Mouse (Mus musculus) lung, adult 18-20 months (tissue): ENCODE data around the gene 1700080O16Rik.

Experiments
- DNase-seq, 2 experiments: peaks; one replicate each; pipeline ENCODE4 v3.0.0; 2022; ENCODE audit warnings: mixed read lengths in 2 of 2

The 1700080O16Rik gene

DNA sequence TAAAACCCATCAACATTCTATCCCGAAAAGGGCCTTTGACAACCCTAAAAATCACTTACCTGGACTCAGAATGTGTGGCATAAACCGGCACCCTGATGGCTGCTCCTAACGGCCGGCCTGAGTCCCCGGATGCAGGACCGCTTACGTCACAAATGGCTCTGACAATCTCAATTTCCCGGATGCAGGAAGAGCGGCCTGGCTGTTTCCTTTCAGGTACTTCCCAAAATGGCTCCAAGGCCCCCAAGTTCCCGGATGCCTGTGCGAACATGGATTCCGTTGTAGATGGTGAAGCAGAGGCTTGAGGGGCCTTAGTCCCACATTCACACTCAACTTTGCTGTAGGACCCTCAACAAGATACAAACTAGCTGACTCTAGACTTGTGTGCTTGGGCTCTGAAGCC lies at the start of gene 1700080O16Rik:
TSS of gene 1700080O16Rik (minus strand) at position 101 of the 400 bp plus-strand sequence.
- no peak for DNase-seq

DNA sequence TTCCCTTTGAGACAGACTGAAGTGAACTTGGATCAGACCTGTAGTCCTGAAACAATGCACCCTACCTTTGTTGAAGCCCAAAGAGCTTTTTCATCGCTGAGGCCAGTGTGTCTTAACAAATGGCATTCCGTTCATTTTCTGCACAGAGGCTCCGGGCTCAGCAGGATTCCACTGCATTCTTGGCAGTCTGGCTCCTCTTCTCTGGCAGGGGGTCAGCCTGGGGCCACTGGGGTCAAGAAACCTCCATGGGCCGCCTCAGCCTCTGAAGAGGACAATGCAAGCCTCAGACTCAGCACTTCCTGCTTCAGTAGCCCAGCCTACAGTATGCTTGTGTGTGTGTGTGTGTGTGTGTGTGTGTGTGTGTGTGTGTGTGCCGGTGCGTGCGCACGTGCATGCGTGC lies 45.1 kb upstream of the 1700080O16Rik start:
- no peak for DNase-seq

DNA sequence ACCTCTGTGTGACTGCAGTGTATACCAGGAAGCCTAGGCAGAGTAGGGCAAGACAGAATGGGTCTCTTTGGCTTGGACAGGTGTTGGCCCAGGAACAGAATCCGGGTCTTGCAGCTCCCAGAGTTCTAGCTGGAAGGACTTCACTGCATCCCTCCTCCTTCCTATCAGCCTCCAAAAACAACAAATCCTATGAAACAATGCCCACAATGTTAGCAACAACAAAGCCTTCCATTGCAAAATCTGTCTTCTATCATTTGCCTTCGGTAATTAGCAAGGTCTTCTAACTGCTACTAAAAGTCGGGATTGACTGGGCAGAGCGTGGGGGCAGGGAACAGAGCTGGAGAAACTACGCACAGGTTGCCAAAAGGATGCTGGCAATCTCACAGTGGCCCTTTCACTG lies 27.5 kb upstream of the 1700080O16Rik start:
- DNase-seq, result no peak

DNA sequence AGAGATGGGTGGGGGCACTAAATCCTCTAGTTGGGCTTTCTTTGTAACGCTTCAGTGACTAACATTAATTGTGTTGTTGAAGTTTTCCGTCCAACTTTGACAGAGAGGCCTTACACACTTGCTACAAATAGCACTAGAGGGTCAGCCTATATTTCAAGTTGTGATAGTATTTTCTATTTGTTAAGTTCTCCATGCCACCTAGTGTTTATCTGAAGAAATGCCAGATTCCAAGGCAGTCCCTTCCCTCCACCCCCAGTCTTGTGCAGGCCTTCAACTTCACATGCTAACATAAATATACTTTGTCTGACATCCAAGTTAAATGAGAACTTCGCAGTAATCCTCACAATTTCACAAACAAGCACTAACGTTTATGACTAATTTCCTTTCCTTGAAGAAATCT lies 26.9 kb upstream of the 1700080O16Rik start:
- DNase-seq, result no peak

DNA sequence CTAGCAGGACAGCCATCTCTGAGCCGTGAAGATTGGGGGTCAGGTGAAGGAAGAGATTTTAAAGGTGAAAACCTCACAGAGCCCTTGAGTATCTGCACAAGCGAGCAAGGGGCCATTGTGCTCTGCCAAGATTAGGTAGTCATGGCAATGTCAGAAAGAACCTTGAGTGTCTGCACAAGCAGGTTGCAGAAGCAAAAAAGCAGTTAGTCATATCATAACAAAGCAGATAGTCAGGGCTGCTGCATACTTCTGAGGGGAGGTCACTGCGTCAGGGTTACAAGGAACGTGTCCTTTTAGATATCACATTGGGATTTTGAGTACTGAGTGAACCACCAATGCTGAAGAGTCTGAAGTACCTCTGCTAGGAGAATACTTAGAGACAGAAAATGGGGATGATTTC lies 3.8 kb upstream of the 1700080O16Rik start:
- no peak for DNase-seq

DNA sequence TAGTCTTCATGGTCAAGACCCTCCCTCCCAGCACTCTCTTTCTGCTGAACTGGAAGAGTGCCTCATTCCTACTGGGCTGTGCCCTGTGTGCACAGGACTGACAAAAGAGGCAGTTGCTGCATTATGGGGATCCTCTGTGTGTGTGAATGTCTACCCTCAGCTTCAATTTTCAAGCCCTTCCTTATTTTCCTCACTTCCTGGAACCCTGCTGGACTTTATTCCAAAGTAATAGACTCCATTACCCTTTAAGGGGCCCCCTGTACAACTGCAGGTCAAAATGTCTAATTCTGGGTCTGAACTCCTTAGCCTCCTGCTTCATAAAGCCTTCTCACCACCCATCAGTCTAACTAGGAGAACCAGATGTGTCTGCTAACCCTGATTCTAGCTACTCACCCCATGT lies 2.0 kb upstream of the 1700080O16Rik start:
- DNase-seq, result no peak

DNA sequence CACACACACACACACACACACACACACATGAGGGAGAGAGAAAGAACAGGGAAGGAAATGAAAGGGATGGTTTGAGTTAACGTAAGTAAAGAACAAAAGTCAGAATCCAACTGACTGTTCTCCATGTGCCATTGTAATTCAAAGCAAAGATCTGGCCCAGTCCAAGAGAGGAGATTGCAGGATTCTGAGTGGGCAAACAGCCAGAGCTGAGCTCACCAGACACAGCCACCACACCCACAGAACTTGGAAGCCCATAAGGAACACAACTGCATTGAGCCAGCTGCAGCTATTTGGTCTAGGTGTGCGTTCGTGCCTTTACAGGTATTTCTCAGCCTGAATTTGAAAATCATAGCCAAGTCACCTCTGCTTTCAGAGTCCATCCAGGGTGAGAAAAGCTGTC lies 24.5 kb downstream of the 1700080O16Rik start:
- DNase-seq, result peak; percentile 4 to 17

DNA sequence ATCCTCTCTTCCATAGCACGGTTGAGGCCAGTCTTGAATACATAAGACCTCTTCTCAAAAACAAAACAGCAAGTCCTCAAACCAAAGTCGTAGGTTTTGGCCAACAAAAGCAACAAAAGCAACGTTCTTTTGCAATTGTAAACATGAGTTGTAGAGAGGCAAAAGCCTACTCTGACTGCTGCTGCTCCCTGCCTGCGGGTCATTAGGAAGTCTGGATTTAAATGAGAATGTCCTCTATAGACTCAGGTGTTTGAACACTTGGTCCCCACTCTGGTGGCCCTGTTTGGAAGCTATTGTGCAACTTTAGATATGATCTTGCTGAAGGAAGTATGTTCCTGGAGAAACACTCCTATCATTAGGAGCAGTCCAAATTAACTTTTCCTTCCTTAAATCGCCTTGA lies 34.5 kb downstream of the 1700080O16Rik start:
- no peak for DNase-seq

DNA sequence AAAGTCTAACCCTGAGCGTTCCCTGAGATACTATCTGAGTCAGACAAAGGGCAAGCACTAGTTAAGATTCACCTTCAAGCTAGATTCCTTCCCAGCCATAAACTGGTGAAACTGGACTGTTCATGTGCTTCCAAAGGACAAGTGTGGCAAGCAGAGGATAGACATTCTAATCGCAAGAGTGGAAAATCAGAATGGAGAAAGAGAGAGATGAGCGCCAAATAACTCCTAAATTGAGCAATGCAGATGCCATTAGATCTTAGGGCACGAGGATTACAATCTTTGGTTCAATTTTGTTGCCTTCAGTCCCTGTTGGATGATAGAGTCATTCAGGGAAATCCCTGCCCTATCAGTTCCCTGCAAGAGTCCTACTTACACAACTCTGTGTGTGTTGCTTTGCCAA lies 53.5 kb downstream of the 1700080O16Rik start:
- DNase-seq, result no peak
